Mouse (Mus musculus) limb, embryonic 15.5 days (tissue): ENCODE measurements around the gene Rpl36a. TPM values are rescaled to one million over a fixed set of nuclear protein-coding genes. Genes with fewer than 3 reads are reported as not detected.

ENCODE experiments used
- ATAC-seq: fragments of 200-750 bp; cut with Nextera tagmentation; 2 replicates; pipeline ENCODE4 v1.8.0; 2017; ENCODE audit warnings: low read depth, moderate TSS enrichment; ENCODE audit not compliant: insufficient number of reproducible peaks, low FRiP score, low TSS enrichment
- H3K27ac ChIP-seq: fragments of 300-500 bp; sonication (generic); 2 replicates; pipeline ENCODE4 v1.5.1; 2015; ENCODE audit warnings: moderate library complexity, mild to moderate bottlenecking, inconsistent platforms
- H3K27me3 ChIP-seq: fragments of 300-500 bp; sonication (generic); 2 replicates; pipeline ENCODE4 v1.6.1; 2015; ENCODE audit warnings: inconsistent platforms
- H3K36me3 ChIP-seq: fragments of 300-500 bp; sonication (generic); 2 replicates; pipeline ENCODE4 v1.6.1; 2015; ENCODE audit warnings: inconsistent platforms
- H3K4me1 ChIP-seq: fragments of 300-500 bp; sonication (generic); 2 replicates; pipeline ENCODE4 v1.6.1; 2015; ENCODE audit warnings: inconsistent platforms
- H3K4me2 ChIP-seq: fragments of 300-500 bp; sonication (generic); 2 replicates; pipeline ENCODE4 v1.6.1; 2015; ENCODE audit warnings: mild to moderate bottlenecking, inconsistent platforms
- H3K4me3 ChIP-seq: fragments of 300-500 bp; sonication (generic); 2 replicates; pipeline ENCODE4 v1.5.1; 2015; ENCODE audit warnings: mild to moderate bottlenecking, inconsistent platforms
- H3K9ac ChIP-seq: fragments of 300-500 bp; sonication (generic); 2 replicates; pipeline ENCODE4 v1.6.1; 2015; ENCODE audit warnings: inconsistent platforms
- H3K9me3 ChIP-seq: fragments of 300-500 bp; sonication (generic); 2 replicates; pipeline ENCODE4 v1.6.1; 2016; ENCODE audit warnings: inconsistent platforms
- WGBS: fragments of 180-500 bp; shearing (Covaris S2); methylation state at CpG from one replicate; pipeline ENCODE4 v1.1.7; 2015; 5-methylcytosine and 5-hydroxymethylcytosine counted together
- polyA plus RNA-seq: library from polyadenylated mRNA; unstranded; fragments of >200 nt; fragmentation: Nextera tagmentation; extraction: Ambion mirVana; gene quantifications from 2 replicates; pipeline ENCODE4 v1.2.1, GENCODE M21; 2015

The Rpl36a gene
- polyA plus RNA-seq, 1 experiment from 2014 or later, result 416 TPM

GRCm38 (mm10) chrX:134635860-134636259 lies 50.4 kb downstream of the Rpl36a start:
- no peak overlapping the region for H3K9ac ChIP-seq
- H3K4me1 ChIP-seq, result no peaks in the 10 kb centered on the region
- H3K4me2 ChIP-seq, result no peak overlapping the region
- no peak overlapping the region for H3K4me3 ChIP-seq
- no peak for ATAC-seq
- no peaks in the 10 kb centered on the region for H3K36me3 ChIP-seq
- H3K27ac ChIP-seq, result no peak overlapping the region
- WGBS, result 57% methylated on average over 3 of the region's 3 CpGs
- H3K27me3 ChIP-seq, result no peaks in the 10 kb centered on the region
- no peaks in the 10 kb centered on the region for H3K9me3 ChIP-seq

Other genes with a start within 250 kb of the Rpl36a start
- gene Drp2, start 181.1 kb upstream of the Rpl36a start, polyA plus RNA-seq, result 2.8 and 3.4 TPM in 2 replicates
- 0.20 and 0.27 TPM in 2 replicates for gene Taf7l, start 109.2 kb upstream of the Rpl36a start, polyA plus RNA-seq
- 64.1 and 67.9 TPM in 2 replicates for gene Timm8a1, start 43.8 kb upstream of the Rpl36a start, polyA plus RNA-seq
- gene Btk, start 2.1 kb upstream of the Rpl36a start, polyA plus RNA-seq, result 1.4 and 3.4 TPM in 2 replicates
- 4.2 and 4.6 TPM in 2 replicates for gene Gla, start 15.5 kb downstream of the Rpl36a start, polyA plus RNA-seq
- gene Hnrnph2, start 15.5 kb downstream of the Rpl36a start, polyA plus RNA-seq, result 140 and 151 TPM in 2 replicates
- gene Armcx4, start 100.9 kb downstream of the Rpl36a start, polyA plus RNA-seq, result 4.4 and 5.6 TPM in 2 replicates
- 66.5 TPM in 2 replicates for gene Armcx1, start 132.3 kb downstream of the Rpl36a start, polyA plus RNA-seq
- gene Armcx6, start 165.8 kb downstream of the Rpl36a start, polyA plus RNA-seq, result 32.3 and 33.3 TPM in 2 replicates
- gene Armcx3, start 170.9 kb downstream of the Rpl36a start, polyA plus RNA-seq, result 95.4 and 108 TPM in 2 replicates
- gene Armcx2, start 223.6 kb downstream of the Rpl36a start, polyA plus RNA-seq, result 77.1 and 83.1 TPM in 2 replicates